Mouse (Mus musculus) urinary bladder, postnatal 10 days (tissue): ENCODE measurements around the gene Cdc42ep5.

Experiments used
- DNase-seq: peaks from one replicate; pipeline ENCODE4 v3.0.0; 2022; ENCODE audit warnings: low spot score

Cdc42ep5 gene

GRCm38 (mm10) chr7:4125306-4125705, 39.4 kb downstream of the Cdc42ep5 start:
- DNase-seq, result no peak

GRCm38 (mm10) chr7:4124856-4125255, 39.8 kb downstream of the Cdc42ep5 start:
- no peak for DNase-seq

- no peak for DNase-seq
Measured at GRCm38 (mm10) chr7:4124315-4124759, 40.3 kb downstream of the Cdc42ep5 start.

- no peak for DNase-seq
Measured at GRCm38 (mm10) chr7:4123732-4124131, 40.9 kb downstream of the Cdc42ep5 start.

GRCm38 (mm10) chr7:4122783-4123182, 41.9 kb downstream of the Cdc42ep5 start:
- no peak for DNase-seq

- no peak for DNase-seq
Measured at GRCm38 (mm10) chr7:4122076-4122768, 42.4 kb downstream of the Cdc42ep5 start.

- no peak for DNase-seq
Measured at GRCm38 (mm10) chr7:4119976-4120921, 44.4 kb downstream of the Cdc42ep5 start.

GRCm38 (mm10) chr7:4119344-4119902, 45.2 kb downstream of the Cdc42ep5 start, which contains the start of gene Ttyh1:
TSS of gene Ttyh1 (plus strand) at chr7:4119408.
- no peak for DNase-seq

- no peak for DNase-seq
Measured at GRCm38 (mm10) chr7:4117050-4117814, 47.4 kb downstream of the Cdc42ep5 start.

- no peak for DNase-seq
Measured at GRCm38 (mm10) chr7:4111766-4112165, 52.9 kb downstream of the Cdc42ep5 start.

GRCm38 (mm10) chr7:4103411-4103810, 61.2 kb downstream of the Cdc42ep5 start:
- no peak for DNase-seq
